Mouse (Mus musculus): ENCODE measurements around the gene Apbb1.

- TF ChIP-seq CTCF (IDR thresholded peaks at IDR 0.05; ENCODE audit: low read depth, low read length) (no peak), POLR2A (IDR thresholded peaks at IDR 0.05; ENCODE audit: insufficient read depth, low read length) (no peak)
Measured at GRCm38 (mm10) chr7:105581959-105582358, 506 bp upstream of the Apbb1 start.

Data from ES-Bruce4 (cell line).